Mouse (Mus musculus): ENCODE results near the gene Atf5.

The Atf5 gene

GRCm38 (mm10) chr7:44850146-44850545 is 33.7 kb upstream of the Atf5 start:
- in situ Hi-C loops (cut with MboI) = no loop called here

GRCm38 (mm10) chr7:44849416-44850111 is 33.1 kb upstream of the Atf5 start:
- in situ Hi-C loops (cut with MboI) = no loop called here

- in situ Hi-C loops (cut with MboI) = no loop called here
These were observed 32.3 kb upstream of the Atf5 start, which contains the start of the genes Akt1s1 and Tbc1d17 for GRCm38 (mm10) chr7:44848561-44849415. Gene Akt1s1 (plus strand): TSS chr7:44848991. Gene Tbc1d17 (minus strand): TSS chr7:44849079.

GRCm38 (mm10) chr7:44847772-44848171 is 31.3 kb upstream of the Atf5 start:
- in situ Hi-C loops (cut with MboI) = no loop called here

GRCm38 (mm10) chr7:44846804-44847203 is 30.3 kb upstream of the Atf5 start:
- in situ Hi-C loops (cut with MboI) = no loop called here

GRCm38 (mm10) chr7:44845006-44845405 is 28.5 kb upstream of the Atf5 start:
- in situ Hi-C loops (cut with MboI) = no loop called here

GRCm38 (mm10) chr7:44841825-44842463 is 25.5 kb upstream of the Atf5 start:
- in situ Hi-C loops (cut with MboI) = no loop called here

- in situ Hi-C loops (cut with MboI) = no loop called here
These were observed 24.0 kb upstream of the Atf5 start for GRCm38 (mm10) chr7:44840426-44840825.

GRCm38 (mm10) chr7:44839491-44840191 is 23.2 kb upstream of the Atf5 start:
- in situ Hi-C loops (cut with MboI) = loop anchor here (10.0 kb wide), 1 partner anchor 115 kb away; no protein-coding TSS in a partner anchor

- in situ Hi-C loops (cut with MboI) = loop anchor here (10.0 kb wide), 1 partner anchor 114 kb away; no protein-coding TSS in a partner anchor
These were observed 22.7 kb upstream of the Atf5 start for GRCm38 (mm10) chr7:44839171-44839490.

- in situ Hi-C loops (cut with MboI) = loop anchor here (10.0 kb wide), 1 partner anchor 113 kb away; no protein-coding TSS in a partner anchor
These were observed 21.6 kb upstream of the Atf5 start for GRCm38 (mm10) chr7:44838073-44838472.

- in situ Hi-C loops (cut with MboI) = loop anchor here (10.0 kb wide), 1 partner anchor 112 kb away; no protein-coding TSS in a partner anchor
These were observed 20.1 kb upstream of the Atf5 start for GRCm38 (mm10) chr7:44836423-44837053.

GRCm38 (mm10) chr7:44836016-44836404 is 19.6 kb upstream of the Atf5 start:
- in situ Hi-C loops (cut with MboI) = loop anchor here (10.0 kb wide), 1 partner anchor 111 kb away; no protein-coding TSS in a partner anchor

- in situ Hi-C loops (cut with MboI) = loop anchor here (10.0 kb wide), 1 partner anchor 111 kb away; no protein-coding TSS in a partner anchor
These were observed 19.0 kb upstream of the Atf5 start for GRCm38 (mm10) chr7:44835373-44836015.

GRCm38 (mm10) chr7:44832763-44833162 is 16.3 kb upstream of the Atf5 start:
- in situ Hi-C loops (cut with MboI) = loop anchor here (10.0 kb wide), 1 partner anchor 108 kb away; no protein-coding TSS in a partner anchor

GRCm38 (mm10) chr7:44828706-44829105 is 12.2 kb upstream of the Atf5 start:
- in situ Hi-C loops (cut with MboI) = no loop called here

- in situ Hi-C loops (cut with MboI) = no loop called here
These were observed 10.3 kb upstream of the Atf5 start for GRCm38 (mm10) chr7:44826771-44827170.

GRCm38 (mm10) chr7:44824872-44825271 is 8.4 kb upstream of the Atf5 start:
- in situ Hi-C loops (cut with MboI) = no loop called here

- in situ Hi-C loops (cut with MboI) = no loop called here
These were observed 7.0 kb upstream of the Atf5 start for GRCm38 (mm10) chr7:44823409-44823808.

GRCm38 (mm10) chr7:44821666-44822448 is 5.4 kb upstream of the Atf5 start:
- in situ Hi-C loops (cut with MboI) = no loop called here

Measured in mature B cell (primary cell).